Mouse (Mus musculus) embryonic fibroblast, embryonic 13.5 days (primary cell): ENCODE measurements around the gene Npr1.

ENCODE experiments used
- CTCF ChIP-seq: IDR thresholded peaks from 2 replicates; pipeline ENCODE4 v1.5.1; 2011; ENCODE audit warnings: mild to moderate bottlenecking, control low read depth, low read length, moderate library complexity, borderline replicate concordance; ENCODE audit not compliant: insufficient read depth
- POLR2A ChIP-seq: IDR thresholded peaks from 2 replicates; pipeline ENCODE4 v1.6.1; 2011; ENCODE audit warnings: low read depth, mild to moderate bottlenecking, control low read depth, low read length, moderate library complexity

GRCm38 (mm10) chr3:90486998-90487397 lies 21.3 kb upstream of the Npr1 start:
- no peak for TF ChIP-seq CTCF
- TF ChIP-seq POLR2A, result no peak
